Mouse (Mus musculus) heart, adult 2 months (tissue): ENCODE results near the gene Mtmr4.

Experiments used
- CTCF ChIP-seq: fragments of 200-600 bp; IDR thresholded peaks from 2 replicates; pipeline ENCODE4 v1.8.1; 2022; ENCODE audit warnings: antibody characterized with exemption, mild to moderate bottlenecking, moderate library complexity
- POLR2A ChIP-seq: fragments of 200-500 bp; IDR thresholded peaks from 2 replicates; pipeline ENCODE4 v1.6.1; 2011; ENCODE audit warnings: mild to moderate bottlenecking, low read depth, low read length, control low read depth; ENCODE audit not compliant: insufficient read depth

DNA sequence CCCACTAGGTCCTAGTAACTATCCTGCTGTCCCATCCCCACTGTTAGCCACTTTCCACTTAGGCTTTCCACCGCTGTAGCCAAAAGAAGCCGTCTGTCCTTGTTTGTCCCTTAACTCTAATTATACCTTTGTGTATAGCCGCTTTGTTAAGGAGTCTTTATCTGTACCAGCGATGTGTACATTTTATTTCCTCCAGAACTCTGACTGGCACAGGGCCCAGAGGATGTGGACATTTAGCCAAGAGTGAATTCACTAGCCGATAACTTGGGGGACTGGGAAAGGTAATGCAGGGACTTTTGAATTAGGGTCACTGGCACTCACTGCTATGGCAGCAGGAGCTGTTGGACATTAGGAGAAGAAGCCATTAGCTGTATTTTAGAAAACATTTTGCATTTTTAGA is 37.6 kb upstream of the Mtmr4 start:
- no peak for TF ChIP-seq CTCF
- TF ChIP-seq POLR2A = no peak
